Comparison of ENCODE assay signal across 20 mouse cellular contexts in the genomic region with DNA sequence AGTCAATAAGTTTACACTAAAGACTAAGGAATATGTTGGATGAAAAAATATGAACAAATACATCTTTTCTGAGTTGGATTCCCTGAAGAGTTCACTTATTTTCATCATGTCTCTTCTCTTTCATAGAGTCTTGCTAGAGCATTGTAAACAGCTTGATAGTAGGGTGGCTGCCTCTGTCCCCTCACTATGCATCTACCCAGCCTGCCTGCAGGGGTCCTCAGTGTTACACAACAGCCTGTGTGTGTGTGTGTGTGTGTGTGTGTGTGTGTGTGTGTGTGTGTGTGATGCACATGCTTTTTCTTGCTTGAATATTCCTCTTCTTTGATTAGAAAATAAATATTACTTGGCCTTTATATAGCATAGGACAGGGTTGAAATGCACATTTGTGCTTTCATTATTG.
DNase-seq lines count a peak whose midpoint lies in the region; ATAC-seq and TF ChIP-seq lines count a peak whose summit lies in the region.
"Had no signal": no experiment of that assay in that cellular context is flagged by ENCODE, and none has a peak within 500 bp of the region (broad histone marks: within the 10 kb centered on the region; RNA-seq: fewer than 3 reads in every experiment).

No protein-coding gene starts in this region.

- no peaks in the 10 kb centered on the region for H3K9me3 ChIP-seq in kidney, postnatal 0 days (replicated peaks; ENCODE audit: low read length)
- no peaks in the 10 kb centered on the region for H3K9me3 ChIP-seq in kidney, embryonic 15.5 days (replicated peaks)
- H3K9me3 ChIP-seq in lung, postnatal 0 days (ENCODE audit: low read length), result no peaks in the 10 kb centered on the region
- H3K9me3 ChIP-seq: embryonic facial prominence, embryonic 13.5 days; hindbrain, embryonic 13.5 days had no signal

- in situ Hi-C loops in Patski (cut with MboI; ENCODE audit: low pct_unique_long_range_greater_than_20kb), result no loop called here

- DNase-seq in kidney, postnatal 0 days (ENCODE audit: low spot score), result no peak
- no peak for DNase-seq in lung, postnatal 0 days (ENCODE audit: low spot score)
- no peak for DNase-seq in lung, postnatal 36 days
- DNase-seq in Patski (ENCODE audit: low read depth, low spot score), result no peak
- peak; percentile 34 for DNase-seq in naive thymus-derived CD4-positive, alpha-beta T cell, adult 2 months (ENCODE audit: low read depth)
- DNase-seq in layer of hippocampus, postnatal 36 days, result no peak
- DNase-seq: adrenal gland, postnatal 36 days; cerebellum, adult 11-12 months; gastrocnemius, postnatal 36 days; heart, postnatal 10 days; kidney, postnatal 14 days; layer of hippocampus, adult 9-11 months; retina, postnatal 1 day; thymus, postnatal 14 days had no signal

- ATAC-seq in kidney, postnatal 0 days (replicated peaks; ENCODE audit: low FRiP score, low read depth), result no peak
- no peak for ATAC-seq in kidney, embryonic 15.5 days (replicated peaks; ENCODE audit: low FRiP score)
- no peak for ATAC-seq in lung, postnatal 0 days
- ATAC-seq in Patski, result no peak
- ATAC-seq: forebrain, embryonic 14.5 days; midbrain, embryonic 16.5 days had no signal

- no peaks in the 10 kb centered on the region for H3K36me3 ChIP-seq in kidney, postnatal 0 days (ENCODE audit: insufficient read depth, low read length)
- no peaks in the 10 kb centered on the region for H3K36me3 ChIP-seq in kidney, embryonic 15.5 days
- H3K36me3 ChIP-seq in lung, postnatal 0 days (ENCODE audit: insufficient read depth, low read length), result no peaks in the 10 kb centered on the region
- H3K36me3 ChIP-seq: embryonic facial prominence, embryonic 13.5 days; G1E; hindbrain, embryonic 13.5 days had no signal

- H3K27ac ChIP-seq in kidney, postnatal 0 days, result no peak overlapping the region
- no peak overlapping the region for H3K27ac ChIP-seq in kidney, embryonic 15.5 days
- H3K27ac ChIP-seq in lung, postnatal 0 days (ENCODE audit: low read length), result no peak overlapping the region
- H3K27ac ChIP-seq: embryonic facial prominence, embryonic 13.5 days; hindbrain, embryonic 13.5 days had no signal

- peak; percentile 38; the same call in 1 of the 2 replicates for TF ChIP-seq CTCF in kidney, postnatal 0 days (IDR thresholded peaks at IDR 0.05; ENCODE audit: low read depth)
- peak; percentile 56 for TF ChIP-seq CTCF in lung, postnatal 0 days (IDR thresholded peaks at IDR 0.05)
- peak; percentile 39 for TF ChIP-seq CTCF in Patski (IDR thresholded peaks at IDR 0.05)

- H3K27me3 ChIP-seq in kidney, postnatal 0 days (ENCODE audit: insufficient read depth, low read length), result no peaks in the 10 kb centered on the region
- H3K27me3 ChIP-seq in kidney, embryonic 15.5 days, result no peaks in the 10 kb centered on the region
- no peaks in the 10 kb centered on the region for H3K27me3 ChIP-seq in lung, postnatal 0 days (replicated peaks; ENCODE audit: insufficient read depth, low read length)
- no peaks in the 10 kb centered on the region for H3K27me3 ChIP-seq in Patski
- H3K27me3 ChIP-seq: embryonic facial prominence, embryonic 13.5 days; hindbrain, embryonic 13.5 days had no signal

- no peak overlapping the region for H3K4me3 ChIP-seq in kidney, postnatal 0 days (replicated peaks; ENCODE audit: low read depth, low read length)
- no peak overlapping the region for H3K4me3 ChIP-seq in kidney, embryonic 15.5 days (replicated peaks)
- no peak overlapping the region for H3K4me3 ChIP-seq in lung, postnatal 0 days (ENCODE audit: low read depth, low read length)
- H3K4me3 ChIP-seq: embryonic facial prominence, embryonic 13.5 days; hindbrain, embryonic 13.5 days had no signal

- no peak overlapping the region for H3K4me2 ChIP-seq in kidney, postnatal 0 days (ENCODE audit: low read length)
- H3K4me2 ChIP-seq in kidney, embryonic 15.5 days, result no peak overlapping the region
- no peak overlapping the region for H3K4me2 ChIP-seq in lung, postnatal 0 days (replicated peaks; ENCODE audit: low read depth, low read length)
- H3K4me2 ChIP-seq: embryonic facial prominence, embryonic 13.5 days; hindbrain, embryonic 13.5 days had no signal

- TF ChIP-seq EP300 in lung, postnatal 0 days (IDR thresholded peaks at IDR 0.05), result no peak

- H3K9ac ChIP-seq in kidney, postnatal 0 days (ENCODE audit: low read depth, low read length), result no peak overlapping the region
- H3K9ac ChIP-seq in kidney, embryonic 15.5 days, result no peak overlapping the region
- H3K9ac ChIP-seq in lung, postnatal 0 days (replicated peaks; ENCODE audit: low read depth), result no peak overlapping the region
- H3K9ac ChIP-seq: embryonic facial prominence, embryonic 13.5 days; hindbrain, embryonic 13.5 days had no signal

- POLR2A ChIA-PET in Patski (lab: Charles Lee), result interaction anchor here (0.6 kb wide), 1 partner anchor 78 kb away, joined by 3 read pairs; no protein-coding TSS in a partner anchor

- no peaks in the 10 kb centered on the region for H3K4me1 ChIP-seq in kidney, postnatal 0 days (replicated peaks; ENCODE audit: insufficient read depth, low read length)
- H3K4me1 ChIP-seq in kidney, embryonic 15.5 days, result 0 out of 2 replicates have a peak, but pooled peaks cover 10% of the 10 kb centered on the region
- H3K4me1 ChIP-seq in lung, postnatal 0 days (ENCODE audit: insufficient read depth, low read depth, low read length), result no peaks in the 10 kb centered on the region

- CTCF ChIA-PET in Patski (lab: Charles Lee), result interaction anchor here (1.7 kb wide), 1 partner anchor 14 kb away, joined by 5 read pairs; no protein-coding TSS in a partner anchor
